Mouse (Mus musculus): ENCODE measurements around the gene St5.

The St5 gene

GRCm38 (mm10) chr7:109703190-109704015 is at the start of gene St5, which contains the start of gene Akip1:
Gene St5, minus strand, starts transcription at chr7:109703605.
Gene Akip1, plus strand, starts transcription at chr7:109703690.
- peak; percentile 98 for DNase-seq (ENCODE audit: low spot score)

GRCm38 (mm10) chr7:109752008-109752925 is 48.9 kb upstream of the St5 start, which contains the start of gene Tmem9b:
Gene Tmem9b, minus strand, starts transcription at chr7:109752875.
- peak; percentile 84 for DNase-seq (ENCODE audit: low spot score)

- DNase-seq (ENCODE audit: low spot score): no peak
Measured at GRCm38 (mm10) chr7:109751427-109752007, 48.1 kb upstream of the St5 start.

- DNase-seq (ENCODE audit: low spot score): no peak
Measured at GRCm38 (mm10) chr7:109747747-109748146, 44.3 kb upstream of the St5 start.

- no peak for DNase-seq (ENCODE audit: low spot score)
Measured at GRCm38 (mm10) chr7:109741703-109742102, 38.3 kb upstream of the St5 start.

- DNase-seq (ENCODE audit: low spot score): no peak
Measured at GRCm38 (mm10) chr7:109741060-109741459, 37.7 kb upstream of the St5 start.

- no peak for DNase-seq (ENCODE audit: low spot score)
Measured at GRCm38 (mm10) chr7:109739822-109740370, 36.5 kb upstream of the St5 start.

GRCm38 (mm10) chr7:109734806-109735205 is 31.4 kb upstream of the St5 start:
- no peak for DNase-seq (ENCODE audit: low spot score)

- no peak for DNase-seq (ENCODE audit: low spot score)
Measured at GRCm38 (mm10) chr7:109731626-109732025, 28.2 kb upstream of the St5 start, which contains the start of gene Ascl3. Gene Ascl3, minus strand, starts transcription at chr7:109731726.

GRCm38 (mm10) chr7:109723697-109724096 is 20.3 kb upstream of the St5 start, which contains the start of gene BC051019:
Gene BC051019, minus strand, starts transcription at chr7:109723850.
- DNase-seq (ENCODE audit: low spot score): no peak

- DNase-seq (ENCODE audit: low spot score): no peak
Measured at GRCm38 (mm10) chr7:109723114-109723513, 19.7 kb upstream of the St5 start.

GRCm38 (mm10) chr7:109722618-109723017 is 19.2 kb upstream of the St5 start:
- no peak for DNase-seq (ENCODE audit: low spot score)

GRCm38 (mm10) chr7:109719286-109719685 is 15.9 kb upstream of the St5 start:
- DNase-seq (ENCODE audit: low spot score): peak; percentile 68

GRCm38 (mm10) chr7:109713434-109713982 is 10.1 kb upstream of the St5 start:
- DNase-seq (ENCODE audit: low spot score): no peak

- DNase-seq (ENCODE audit: low spot score): no peak
Measured at GRCm38 (mm10) chr7:109712198-109712597, 8.8 kb upstream of the St5 start.

GRCm38 (mm10) chr7:109710069-109710468 is 6.7 kb upstream of the St5 start:
- DNase-seq (ENCODE audit: low spot score): no peak

GRCm38 (mm10) chr7:109708961-109709382 is 5.6 kb upstream of the St5 start:
- peak; percentile 15 for DNase-seq (ENCODE audit: low spot score)

GRCm38 (mm10) chr7:109707023-109707785 is 3.8 kb upstream of the St5 start:
- peak; percentile 77 for DNase-seq (ENCODE audit: low spot score)

GRCm38 (mm10) chr7:109704461-109704860 is 1.1 kb upstream of the St5 start:
- no peak for DNase-seq (ENCODE audit: low spot score)

- no peak for DNase-seq (ENCODE audit: low spot score)
Measured at GRCm38 (mm10) chr7:109704016-109704377, 592 bp upstream of the St5 start.

- no peak for DNase-seq (ENCODE audit: low spot score)
Measured at GRCm38 (mm10) chr7:109702721-109703120, 684 bp downstream of the St5 start.
